18 mouse cellular contexts compared by ENCODE assay signal in the genomic region with DNA sequence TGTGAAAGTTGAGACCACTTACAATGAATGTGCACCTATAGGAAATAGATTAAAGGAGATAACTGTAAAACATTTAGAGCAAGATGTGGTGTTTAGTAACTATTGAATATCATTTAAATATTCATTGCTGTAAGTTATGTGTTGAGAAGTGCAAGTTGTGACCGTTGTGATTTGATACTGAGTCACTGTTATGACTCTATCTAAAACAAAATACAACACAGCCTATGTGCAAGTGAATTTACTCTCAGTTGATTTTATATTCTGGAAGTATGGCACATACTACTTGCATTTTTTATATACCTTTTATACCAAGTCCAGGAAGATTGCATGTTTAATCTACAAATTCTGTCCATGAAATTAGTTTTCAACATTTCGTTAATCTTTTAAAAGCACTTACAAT.
"Had no signal": no experiment of that assay in that cellular context is flagged by ENCODE, and none has a peak within 500 bp of the region (broad histone marks: within the 10 kb centered on the region; RNA-seq: fewer than 3 reads in every experiment).

No protein-coding gene starts in this region.

- ATAC-seq: liver, postnatal 0 days; lung, postnatal 0 days; midbrain, embryonic 15.5 days had no signal

- H3K4me1 ChIP-seq: liver, embryonic 13.5 days; liver, embryonic 15.5 days; lung, embryonic 15.5 days; megakaryocyte, embryonic 14.5 days; midbrain, embryonic 15.5 days; neural tube, embryonic 12.5 days; stomach, embryonic 15.5 days had no signal

- H3K36me3 ChIP-seq: liver, embryonic 13.5 days; liver, embryonic 15.5 days; lung, embryonic 15.5 days; midbrain, embryonic 15.5 days; neural tube, embryonic 12.5 days; stomach, embryonic 15.5 days had no signal

- H3K9ac ChIP-seq: liver, embryonic 13.5 days; liver, embryonic 15.5 days; liver, postnatal 0 days; lung, embryonic 15.5 days; midbrain, embryonic 15.5 days; neural tube, embryonic 12.5 days; stomach, embryonic 15.5 days had no signal

- DNase-seq: liver, embryonic 13.5 days; liver, postnatal 0 days; lung, adult 2 months; lung, postnatal 14 days; lung, postnatal 36 days; right cerebral cortex, postnatal 14 days; thymus, adult 2 months; thymus, postnatal 25 days; thymus, postnatal 4 days had no signal

- H3K4me3 ChIP-seq: liver, embryonic 13.5 days; liver, embryonic 15.5 days; lung, embryonic 15.5 days; megakaryocyte, embryonic 14.5 days; midbrain, embryonic 15.5 days; neural tube, embryonic 12.5 days; stomach, embryonic 15.5 days had no signal

- H3K4me2 ChIP-seq: liver, embryonic 13.5 days; liver, embryonic 15.5 days; lung, embryonic 15.5 days; midbrain, embryonic 15.5 days; neural tube, embryonic 12.5 days; stomach, embryonic 15.5 days had no signal

- H3K9me3 ChIP-seq: liver, embryonic 13.5 days; liver, embryonic 15.5 days; lung, embryonic 15.5 days; megakaryocyte, embryonic 14.5 days; midbrain, embryonic 15.5 days; neural tube, embryonic 12.5 days; stomach, embryonic 15.5 days had no signal

- H3K27ac ChIP-seq: liver, embryonic 13.5 days; liver, embryonic 15.5 days; lung, embryonic 15.5 days; macrophage; midbrain, embryonic 15.5 days; neural tube, embryonic 12.5 days; stomach, embryonic 15.5 days; stomach, postnatal 0 days had no signal

- H3K27me3 ChIP-seq: liver, embryonic 13.5 days; liver, embryonic 15.5 days; lung, embryonic 15.5 days; megakaryocyte, embryonic 14.5 days; midbrain, embryonic 15.5 days; neural tube, embryonic 12.5 days; stomach, embryonic 15.5 days had no signal
